Comparison of ENCODE assay signal across 8 mouse cellular contexts in genomic region chr15:32244956-32245836, GRCm38 (mm10). TPM values are rescaled to one million over a fixed set of nuclear protein-coding genes. Genes with fewer than 3 reads are reported as not detected.
DNase-seq lines count a peak whose midpoint lies in the region; ATAC-seq and TF ChIP-seq lines count a peak whose summit lies in the region.

No protein-coding gene starts in this region.

- TF ChIP-seq CTCF in layer of hippocampus, adult 2 months (conservative IDR thresholded peaks at IDR 0.05) = peak; percentile 27; the same call in 1 of the 2 replicates
- no peak for TF ChIP-seq CTCF in embryonic fibroblast, embryonic 13.5 days (IDR thresholded peaks at IDR 0.05; ENCODE audit: borderline replicate concordance, insufficient read depth, low read length)
- peak; percentile 53 for TF ChIP-seq CTCF in midbrain, postnatal 0 days (IDR thresholded peaks at IDR 0.05)

- WGBS in hindbrain, embryonic 10.5 days = under 1% methylated on average over 52 of the region's 52 CpGs
- under 1% methylated on average over 52 of the region's 52 CpGs for WGBS in limb, embryonic 11.5 days
- WGBS in midbrain, postnatal 0 days = under 1% methylated on average over 50 of the region's 52 CpGs

- DNase-seq in layer of hippocampus, adult 2 months (ENCODE audit: low spot score in 2 of 2) = no peak
- no peak for DNase-seq in layer of hippocampus, postnatal 36 days
- DNase-seq in adrenal gland, postnatal 36 days = peak; percentile 20 to 67
- peak; percentile 55 for DNase-seq in hindbrain, embryonic 10.5 days (ENCODE audit: low spot score)
- peak; percentile 66 for DNase-seq in limb, embryonic 11.5 days (ENCODE audit: low spot score)
- no peak for DNase-seq in midbrain, postnatal 0 days (ENCODE audit: low spot score)
- no peak for DNase-seq in Muller cell, postnatal 12 days (ENCODE audit: inconsistent ontology term)

- no peaks in the 10 kb centered on the region for H3K27me3 ChIP-seq in hindbrain, embryonic 10.5 days (ENCODE audit: insufficient read depth, poor library complexity, severe bottlenecking)
- H3K27me3 ChIP-seq in limb, embryonic 11.5 days (ENCODE audit: control insufficient read depth, insufficient read depth, low read length) = no peaks in the 10 kb centered on the region
- H3K27me3 ChIP-seq in midbrain, postnatal 0 days (ENCODE audit: insufficient read depth, low read length) = no peaks in the 10 kb centered on the region; the same call in 1 of the 2 replicates

- peak overlapping the region; percentile 80 for H3K9ac ChIP-seq in limb, embryonic 11.5 days (ENCODE audit: low read length)
- H3K9ac ChIP-seq in midbrain, postnatal 0 days (replicated peaks; ENCODE audit: low read length, poor library complexity, severe bottlenecking) = peak overlapping the region; percentile 50

- peak overlapping the region; percentile 78 for H3K4me3 ChIP-seq in layer of hippocampus, adult 2 months
- H3K4me3 ChIP-seq in embryonic fibroblast, embryonic 13.5 days (ENCODE audit: insufficient read depth, low read length) = peak overlapping the region; percentile 56
- H3K4me3 ChIP-seq in hindbrain, embryonic 10.5 days = peak overlapping the region; percentile 70
- peak overlapping the region; percentile 70 for H3K4me3 ChIP-seq in limb, embryonic 11.5 days (ENCODE audit: low read depth, low read length)
- H3K4me3 ChIP-seq in midbrain, postnatal 0 days (ENCODE audit: low read depth, low read length) = peak overlapping the region; percentile 53

- H3K27ac ChIP-seq in layer of hippocampus, adult 2 months = peak overlapping the region; percentile 87
- no peak overlapping the region for H3K27ac ChIP-seq in embryonic fibroblast, embryonic 13.5 days (ENCODE audit: insufficient read depth, low read length)
- H3K27ac ChIP-seq in hindbrain, embryonic 10.5 days = peak overlapping the region; percentile 73
- peak overlapping the region; percentile 65; the same call in 1 of the 2 replicates for H3K27ac ChIP-seq in limb, embryonic 11.5 days (replicated peaks; ENCODE audit: low read depth, low read length)
- no peak overlapping the region for H3K27ac ChIP-seq in midbrain, postnatal 0 days (ENCODE audit: low read depth, low read length)

- no peaks in the 10 kb centered on the region for H3K9me3 ChIP-seq in hindbrain, embryonic 10.5 days
- H3K9me3 ChIP-seq in limb, embryonic 11.5 days (ENCODE audit: control insufficient read depth, low read length) = no peaks in the 10 kb centered on the region
- H3K9me3 ChIP-seq in midbrain, postnatal 0 days (ENCODE audit: low read length) = no peaks in the 10 kb centered on the region

- peak overlapping the region; percentile 95 for H3K4me2 ChIP-seq in limb, embryonic 11.5 days (ENCODE audit: low read depth, severe bottlenecking)
- H3K4me2 ChIP-seq in midbrain, postnatal 0 days (ENCODE audit: low read depth, low read length, poor library complexity, severe bottlenecking) = peak overlapping the region; percentile 100

- no peaks in the 10 kb centered on the region for H3K36me3 ChIP-seq in hindbrain, embryonic 10.5 days
- H3K36me3 ChIP-seq in limb, embryonic 11.5 days (ENCODE audit: control insufficient read depth, insufficient read depth, low read length) = peaks cover 3% of the 10 kb centered on the region; the same call in 1 of the 2 replicates
- H3K36me3 ChIP-seq in midbrain, postnatal 0 days (ENCODE audit: insufficient read depth, low read length) = no peaks in the 10 kb centered on the region

- H3K4me1 ChIP-seq in embryonic fibroblast, embryonic 13.5 days (ENCODE audit: control insufficient read depth, insufficient read depth, low read length) = peaks cover 8% of the 10 kb centered on the region
- peaks cover 40% of the 10 kb centered on the region for H3K4me1 ChIP-seq in hindbrain, embryonic 10.5 days (replicated peaks)
- peaks cover 14% of the 10 kb centered on the region for H3K4me1 ChIP-seq in limb, embryonic 11.5 days (ENCODE audit: control insufficient read depth, insufficient read depth, low read length)
- no peaks in the 10 kb centered on the region for H3K4me1 ChIP-seq in midbrain, postnatal 0 days (ENCODE audit: insufficient read depth, low read length)

- TF ChIP-seq POLR2A in embryonic fibroblast, embryonic 13.5 days (IDR thresholded peaks at IDR 0.05; ENCODE audit: low read depth, low read length) = no peak

- peak; percentile 77 for ATAC-seq in limb, embryonic 11.5 days (ENCODE audit: insufficient number of reproducible peaks, low FRiP score, low TSS enrichment, low read depth)
- ATAC-seq in midbrain, postnatal 0 days (ENCODE audit: low FRiP score) = peak; percentile 75

RNA-seq across cellular contexts. Expression of gene Sema5a, which starts 0.6 kb away (rescaled TPM):
- total RNA-seq in layer of hippocampus, adult 2 months (2021) = 10 to 100 TPM; 90.1 to 98.1 TPM
- total RNA-seq in layer of hippocampus, postnatal 36 days (2021) = 10 to 100 TPM; 84.9 to 94.2 TPM
- total RNA-seq in adrenal gland, postnatal 36 days (2021) = 10 to 100 TPM; 16.0 to 23.2 TPM
- polyA plus RNA-seq in embryonic fibroblast, embryonic 13.5 days (2011; ENCODE audit: insufficient read length, low read depth, missing spikeins) = 8.0 and 32.5 TPM in 2 replicates
- 4.6 and 5.0 TPM in 2 replicates for polyA plus RNA-seq in hindbrain, embryonic 10.5 days (2016; fragmentation: Nextera tagmentation; extraction: Ambion mirVana)
- 21.4 and 24.2 TPM in 2 replicates for polyA plus RNA-seq in limb, embryonic 11.5 days (2014; fragmentation: Nextera tagmentation; extraction: Ambion mirVana)
- total RNA-seq in midbrain, postnatal 0 days (2014; rRNA removed) = 26.0 and 26.5 TPM in 2 replicates
- polyA plus RNA-seq in midbrain, postnatal 0 days (2015; fragmentation: Nextera tagmentation; extraction: Ambion mirVana) = 5.6 and 5.8 TPM in 2 replicates

Comparison
In these comparisons a context has a peak if more than half of its experiments do, and no peak if none do; other contexts are left out.
1. DNase-seq: peak in adrenal gland, postnatal 36 days (2 of 2), hindbrain, embryonic 10.5 days (single experiment) and limb, embryonic 11.5 days (single experiment); none in layer of hippocampus, adult 2 months (0 of 2), layer of hippocampus, postnatal 36 days (0 of 2), midbrain, postnatal 0 days (single experiment) and Muller cell, postnatal 12 days (single experiment).
2. H3K27ac ChIP-seq: peak in layer of hippocampus, adult 2 months (single experiment), hindbrain, embryonic 10.5 days (single experiment) and limb, embryonic 11.5 days (single experiment); none in embryonic fibroblast, embryonic 13.5 days (single experiment) and midbrain, postnatal 0 days (single experiment).
3. Peak in every context shown above with its lines, with median percentiles within 50 percentile points of each other: H3K4me3 ChIP-seq.